Mouse (Mus musculus) bone marrow macrophage, adult 2 months (primary cell): ENCODE measurements around the gene Them4.

Source experiments
- CTCF ChIP-seq: IDR thresholded peaks from 2 replicates; pipeline ENCODE4 v1.5.1; 2012; ENCODE audit warnings: low read depth, mild to moderate bottlenecking, low read length, moderate library complexity
- POLR2A ChIP-seq: IDR thresholded peaks from 2 replicates; pipeline ENCODE4 v1.6.1; 2012; ENCODE audit warnings: mild to moderate bottlenecking, low read depth, low read length, borderline replicate concordance

GRCm38 (mm10) chr3:94375861-94376260, 66.0 kb downstream of the Them4 start:
- TF ChIP-seq POLR2A (no peak), CTCF (no peak)
